Mouse (Mus musculus): Measurements from ENCODE around the gene Pik3cg.

- TF ChIP-seq POLR2A (IDR thresholded peaks at IDR 0.05; ENCODE audit: borderline replicate concordance, extremely low read depth, low read depth, low read length) = no peak
- TF ChIP-seq CTCF (IDR thresholded peaks at IDR 0.05; ENCODE audit: insufficient read depth, low read length) = no peak
These were observed 4.2 kb upstream of the Pik3cg start for GRCm38 (mm10) chr12:32212702-32213101.
